Mouse (Mus musculus) embryonic facial prominence, embryonic 11.5 days (tissue): ENCODE measurements around the gene A430078G23Rik. TPM values are rescaled to one million over a fixed set of nuclear protein-coding genes. Genes with fewer than 3 reads are reported as not detected.
"Not testable (repeated sequence)": the region's sequence is repeated elsewhere in the genome, so short reads cannot be mapped to it uniquely, and the experiment has no call there.

ENCODE experiments used
- ATAC-seq: fragments of 200-750 bp; cut with Nextera tagmentation; replicated peaks from 2 replicates; pipeline ENCODE4 v1.8.0; 2017; ENCODE audit warnings: low read depth; ENCODE audit not compliant: insufficient number of reproducible peaks, low FRiP score, low TSS enrichment
- DNase-seq: peaks from one replicate; pipeline ENCODE4 v3.0.0-alpha.2; 2015; ENCODE audit warnings: low spot score
- H3K27ac ChIP-seq: fragments of 300-500 bp; sonication (generic); replicated peaks from 2 replicates; pipeline ENCODE4 v1.5.1; 2014; ENCODE audit warnings: mild to moderate bottlenecking, low read depth, low read length, control low read depth
- H3K27me3 ChIP-seq: fragments of 300-500 bp; sonication (generic); 2 replicates; pipeline ENCODE4 v1.6.1; 2014; ENCODE audit warnings: mild to moderate bottlenecking, low read length, moderate library complexity, mixed read lengths; ENCODE audit not compliant: control insufficient read depth, insufficient read depth
- H3K36me3 ChIP-seq: fragments of 300-500 bp; sonication (generic); replicated peaks from 2 replicates; pipeline ENCODE4 v1.6.1; 2014; ENCODE audit warnings: low read depth, mild to moderate bottlenecking, low read length, moderate library complexity, mixed read lengths; ENCODE audit not compliant: control insufficient read depth, insufficient read depth
- H3K4me1 ChIP-seq: fragments of 300-500 bp; sonication (generic); 2 replicates; pipeline ENCODE4 v1.6.1; 2014; ENCODE audit warnings: low read length, mixed read lengths; ENCODE audit not compliant: control insufficient read depth, insufficient read depth
- H3K4me2 ChIP-seq: fragments of 300-500 bp; sonication (generic); 2 replicates; pipeline ENCODE4 v1.6.1; 2014; ENCODE audit warnings: low read depth, mild to moderate bottlenecking, control low read depth, low read length, moderate library complexity
- H3K4me3 ChIP-seq: fragments of 300-500 bp; sonication (generic); 2 replicates; pipeline ENCODE4 v1.5.1; 2014; ENCODE audit warnings: low read depth, low read length, control low read depth
- H3K9ac ChIP-seq: fragments of 300-500 bp; sonication (generic); replicated peaks from 2 replicates; pipeline ENCODE4 v1.6.1; 2014; ENCODE audit warnings: mild to moderate bottlenecking, control low read depth, low read length
- H3K9me3 ChIP-seq: fragments of 300-500 bp; sonication (generic); replicated peaks from 2 replicates; pipeline ENCODE4 v1.6.1; 2016; ENCODE audit warnings: mild to moderate bottlenecking, low read length, inconsistent platforms, mixed read lengths; ENCODE audit not compliant: control insufficient read depth
- WGBS: fragments of 180-500 bp; shearing (Covaris S2); extraction: QIAGEN DNeasy Blood & Tissue Kit; methylation state at CpG from one replicate; pipeline ENCODE4 v1.1.7; 2014; 5-methylcytosine and 5-hydroxymethylcytosine counted together
- polyA plus RNA-seq: library from polyadenylated mRNA; unstranded; fragments of >200 nt; fragmentation: Nextera tagmentation; extraction: Ambion mirVana; gene quantifications from 2 replicates; pipeline ENCODE4 v1.2.1, GENCODE M21; 2014

A430078G23Rik gene
- polyA plus RNA-seq, result not detected in 2 replicates

- ATAC-seq, result no peak
- WGBS, result 80% methylated on average over 13 of the region's 13 CpGs
- Histone ChIP-seq H3K9me3 (no peaks in the 10 kb centered on the region), H3K4me3 (no peak within 1 kb of the TSS), H3K4me2 (no peak within 1 kb of the TSS), H3K4me1 (no peaks in the 10 kb centered on the region), H3K9ac (no peak within 1 kb of the TSS), H3K27ac (no peak within 1 kb of the TSS), H3K36me3 (no peaks in the 10 kb centered on the region), H3K27me3 (no peaks in the 10 kb centered on the region)
- no peak for DNase-seq
Measured at GRCm38 (mm10) chr8:3353189-3353810, at the start of gene A430078G23Rik. Gene A430078G23Rik (plus strand): TSS chr8:3353415.

DNA sequence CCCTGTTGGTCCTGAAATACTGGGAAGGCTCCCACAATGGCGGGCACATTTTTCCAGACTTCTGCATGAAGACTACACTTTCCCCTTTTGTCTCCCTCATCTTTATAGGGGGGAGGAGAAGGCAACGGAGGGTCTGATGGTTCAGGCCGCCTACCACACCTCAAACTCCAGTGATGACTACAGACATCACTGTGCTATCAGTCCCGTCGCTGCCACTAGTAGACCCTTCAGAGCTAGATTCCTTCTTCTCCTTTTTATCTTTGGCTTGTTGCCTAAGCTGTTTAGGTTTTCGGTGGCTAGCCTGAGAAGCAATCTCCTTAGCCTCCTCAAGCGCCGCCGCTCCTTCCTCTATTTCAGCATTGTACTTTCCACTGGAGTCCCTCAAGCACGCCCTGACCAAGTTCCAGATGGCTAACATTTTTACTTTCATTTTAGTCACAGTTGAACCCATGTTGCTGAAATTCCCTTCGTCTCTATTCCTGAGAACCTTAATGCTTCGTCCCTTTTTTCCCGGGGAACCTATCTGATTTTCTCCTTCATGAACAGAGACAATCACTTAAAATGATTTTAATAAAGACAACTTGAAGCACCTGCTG, 44.9 kb upstream of the A430078G23Rik start:
- not testable (repeated sequence) for H3K27me3 ChIP-seq, H3K9me3 ChIP-seq, DNase-seq, H3K4me1 ChIP-seq, H3K4me2 ChIP-seq, H3K9ac ChIP-seq, H3K27ac ChIP-seq, H3K36me3 ChIP-seq, ATAC-seq, H3K4me3 ChIP-seq
- WGBS, result 92% methylated on average over 13 of the region's 13 CpGs

GRCm38 (mm10) chr8:3309636-3310035, 43.6 kb upstream of the A430078G23Rik start:
- DNase-seq (no peak), ATAC-seq (no peak)
- H3K9ac ChIP-seq, result no peak overlapping the region
- no peaks in the 10 kb centered on the region for H3K9me3 ChIP-seq
- H3K27me3 ChIP-seq, result no peaks in the 10 kb centered on the region
- H3K4me2 ChIP-seq, result no peak overlapping the region
- H3K4me3 ChIP-seq, result no peak overlapping the region
- H3K27ac ChIP-seq, result no peak overlapping the region
- no peaks in the 10 kb centered on the region for H3K4me1 ChIP-seq
- no peaks in the 10 kb centered on the region for H3K36me3 ChIP-seq
- whole genome bisulfite sequencing, result 88% methylated on average over 11 of the region's 11 CpGs

GRCm38 (mm10) chr8:3311482-3311881, 41.7 kb upstream of the A430078G23Rik start:
- Histone ChIP-seq H3K4me1 (no peaks in the 10 kb centered on the region), H3K36me3 (no peaks in the 10 kb centered on the region), H3K27ac (no peak overlapping the region), H3K4me2 (no peak overlapping the region), H3K9ac (no peak overlapping the region), H3K9me3 (no peaks in the 10 kb centered on the region), H3K4me3 (no peak overlapping the region), H3K27me3 (no peaks in the 10 kb centered on the region)
- 70% methylated on average over 4 of the region's 4 CpGs for WGBS
- ATAC-seq (no peak), DNase-seq (no peak)

DNA sequence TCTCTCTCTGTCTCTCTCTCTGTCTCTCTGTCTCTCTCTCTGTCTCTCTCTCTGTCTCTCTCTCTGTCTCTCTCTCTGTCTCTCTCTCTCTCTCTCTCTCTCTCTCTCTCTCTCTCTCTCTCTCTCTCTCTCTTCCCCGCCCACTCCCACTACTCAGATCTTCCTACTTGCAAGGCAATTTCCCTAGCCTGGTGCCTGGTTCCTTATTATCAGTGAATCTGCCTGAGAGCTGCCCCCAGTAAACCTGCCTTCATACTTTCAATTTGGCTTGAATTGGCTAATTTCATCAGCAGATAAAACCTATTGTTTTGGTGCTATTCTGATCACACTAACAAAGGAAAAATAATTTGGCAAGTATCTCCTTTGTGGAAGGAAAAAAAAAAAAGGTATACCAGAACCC, 39.8 kb upstream of the A430078G23Rik start:
- H3K27ac ChIP-seq, H3K4me1 ChIP-seq, H3K4me3 ChIP-seq, DNase-seq, H3K27me3 ChIP-seq, H3K9ac ChIP-seq, H3K4me2 ChIP-seq, H3K36me3 ChIP-seq, ATAC-seq, H3K9me3 ChIP-seq: not testable (repeated sequence)
- 94% methylated on average over 1 of the region's 1 CpGs for WGBS

- Histone ChIP-seq H3K9ac (no peak overlapping the region), H3K4me1 (no peaks in the 10 kb centered on the region), H3K4me3 (no peak overlapping the region), H3K27ac (no peak overlapping the region), H3K4me2 (no peak overlapping the region), H3K27me3 (no peaks in the 10 kb centered on the region), H3K9me3 (no peaks in the 10 kb centered on the region), H3K36me3 (no peaks in the 10 kb centered on the region)
- WGBS, result 70% methylated on average over 3 of the region's 3 CpGs
- no peak for DNase-seq
- ATAC-seq, result no peak
Measured at GRCm38 (mm10) chr8:3313843-3314242, 39.4 kb upstream of the A430078G23Rik start.

GRCm38 (mm10) chr8:3314345-3314744, 38.9 kb upstream of the A430078G23Rik start:
- WGBS, result 81% methylated on average over 2 of the region's 2 CpGs
- no peak for ATAC-seq

DNA sequence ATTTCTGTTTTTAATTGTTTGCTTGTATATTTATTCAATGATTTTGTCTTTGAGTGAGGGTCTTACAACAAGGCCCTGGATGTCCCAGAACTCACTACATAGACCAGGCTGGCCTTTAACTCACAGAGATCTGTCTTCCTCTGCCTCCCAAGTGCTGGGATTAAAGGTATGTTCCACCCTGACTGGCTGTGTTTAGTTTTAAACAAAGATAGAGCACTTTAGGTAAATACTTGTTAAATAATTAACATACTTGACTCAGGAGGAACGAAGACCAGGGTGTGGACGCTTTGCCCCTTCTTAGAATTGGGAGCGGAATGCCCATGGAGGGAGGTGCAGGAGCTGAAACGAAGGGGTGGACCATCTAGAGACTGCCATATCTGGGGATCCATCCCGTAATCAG, 36.6 kb upstream of the A430078G23Rik start:
- ATAC-seq (no peak), DNase-seq (no peak)
- Histone ChIP-seq H3K4me2 (no peak overlapping the region), H3K9me3 (no peaks in the 10 kb centered on the region), H3K9ac (no peak overlapping the region), H3K4me1 (no peaks in the 10 kb centered on the region), H3K27me3 (no peaks in the 10 kb centered on the region), H3K27ac (no peak overlapping the region), H3K4me3 (no peak overlapping the region), H3K36me3 (no peaks in the 10 kb centered on the region)
- 90% methylated on average over 5 of the region's 5 CpGs for WGBS

More at GRCm38 (mm10) chr8:3314345-3314744, 38.9 kb upstream of the A430078G23Rik start:
- H3K4me1 ChIP-seq, result no peaks in the 10 kb centered on the region
- no peak overlapping the region for H3K9ac ChIP-seq
- H3K4me3 ChIP-seq, result no peak overlapping the region
- H3K4me2 ChIP-seq, result no peak overlapping the region
- H3K9me3 ChIP-seq, result no peaks in the 10 kb centered on the region
- H3K27me3 ChIP-seq, result no peaks in the 10 kb centered on the region
- DNase-seq, result no peak
- H3K36me3 ChIP-seq, result no peaks in the 10 kb centered on the region
- no peak overlapping the region for H3K27ac ChIP-seq
